Mouse (Mus musculus): Measurements from ENCODE around the gene Myf5.

DNA sequence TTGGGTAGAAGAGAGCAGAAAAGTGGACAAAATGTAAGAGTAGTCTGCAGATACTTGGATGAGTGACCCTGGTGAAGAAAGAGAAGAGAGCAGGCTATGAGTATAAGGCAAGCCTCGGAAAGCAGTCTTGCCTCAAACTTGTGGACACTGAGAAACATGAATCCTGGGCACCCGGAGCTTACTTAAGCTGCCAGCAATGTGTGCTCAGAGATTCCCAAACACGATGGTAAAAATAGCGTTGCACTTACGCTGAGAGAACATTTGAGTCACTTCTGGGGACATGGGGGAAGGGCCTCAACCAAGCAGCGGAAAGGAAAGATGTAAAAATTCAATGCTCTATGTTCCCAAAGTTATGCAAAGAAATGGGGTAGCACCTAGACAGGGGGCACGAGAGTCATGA is 13.7 kb upstream of the Myf5 start:
- TF ChIP-seq EP300 (IDR thresholded peaks at IDR 0.05) (no peak), CTCF (IDR thresholded peaks at IDR 0.05) (no peak)
